Mouse (Mus musculus): Measurements from ENCODE around the gene Tgds.
"Not testable (repeated sequence)": the region's sequence is repeated elsewhere in the genome, so short reads cannot be mapped to it uniquely, and the experiment has no call there.

Gene Tgds

GRCm38 (mm10) chr14:118131931-118132641 is 469 bp downstream of the Tgds start:
- DNase-seq: no peak

DNA sequence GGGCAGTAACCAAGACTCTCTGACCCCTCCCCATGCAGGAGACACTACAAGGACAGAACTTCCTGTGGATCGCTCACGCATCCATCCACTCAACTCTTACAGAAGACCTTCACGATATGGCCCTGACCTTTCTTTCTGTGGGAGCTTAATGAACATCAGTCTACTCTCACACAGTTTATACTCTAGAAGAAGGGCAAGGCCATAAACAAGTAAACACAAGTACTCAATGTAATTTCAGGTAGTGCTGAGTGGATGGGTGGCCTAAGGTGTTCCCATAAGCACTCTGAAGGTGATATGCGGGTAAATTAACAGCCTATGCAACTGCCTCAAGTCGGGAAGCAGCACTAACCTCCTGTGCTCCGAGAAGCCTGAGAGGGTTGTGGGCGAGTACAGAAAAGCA is 1.1 kb downstream of the Tgds start:
- no peak for DNase-seq

DNA sequence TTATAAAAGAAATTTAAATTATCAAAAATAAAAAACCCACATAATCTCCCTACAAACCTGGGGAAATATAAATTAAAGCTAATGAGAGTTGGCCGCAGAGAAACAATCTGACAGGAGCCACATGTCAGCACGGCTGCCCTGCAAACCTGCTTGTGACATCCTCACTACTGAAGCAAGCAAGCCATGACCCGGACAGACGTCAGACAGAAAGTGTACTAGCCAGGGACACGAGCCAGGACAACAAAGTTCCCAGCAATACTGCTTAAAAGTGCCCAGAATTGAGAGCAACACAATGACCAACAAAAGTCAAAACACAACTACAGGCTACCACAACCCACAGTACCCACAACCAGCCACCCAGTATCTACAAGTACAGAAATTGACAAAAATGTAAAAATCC is 6.3 kb downstream of the Tgds start:
- no peak for DNase-seq

GRCm38 (mm10) chr14:118124771-118125170 is 7.8 kb downstream of the Tgds start:
- DNase-seq: no peak

- DNase-seq: no peak
Measured at GRCm38 (mm10) chr14:118124129-118124528, 8.4 kb downstream of the Tgds start.

DNA sequence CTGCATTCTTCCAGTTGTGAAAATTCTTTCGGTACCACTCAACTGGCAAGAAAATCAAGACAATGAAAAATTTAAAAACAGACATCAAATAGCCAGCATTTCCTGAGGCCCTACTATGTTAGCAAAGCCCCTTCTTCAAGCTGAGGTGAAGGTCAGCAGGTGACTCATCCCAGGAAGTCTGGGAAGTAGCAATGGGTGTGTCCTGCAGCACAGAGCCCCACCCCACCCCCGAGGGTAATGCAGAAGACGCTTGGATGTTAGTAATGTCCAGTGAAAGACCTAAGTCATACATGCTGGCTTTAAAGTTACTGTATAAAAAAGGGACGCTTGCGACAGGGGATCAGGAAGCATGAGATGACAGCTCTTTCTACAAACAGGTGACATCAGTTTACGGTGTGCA is 19.4 kb downstream of the Tgds start:
- DNase-seq: no peak

DNA sequence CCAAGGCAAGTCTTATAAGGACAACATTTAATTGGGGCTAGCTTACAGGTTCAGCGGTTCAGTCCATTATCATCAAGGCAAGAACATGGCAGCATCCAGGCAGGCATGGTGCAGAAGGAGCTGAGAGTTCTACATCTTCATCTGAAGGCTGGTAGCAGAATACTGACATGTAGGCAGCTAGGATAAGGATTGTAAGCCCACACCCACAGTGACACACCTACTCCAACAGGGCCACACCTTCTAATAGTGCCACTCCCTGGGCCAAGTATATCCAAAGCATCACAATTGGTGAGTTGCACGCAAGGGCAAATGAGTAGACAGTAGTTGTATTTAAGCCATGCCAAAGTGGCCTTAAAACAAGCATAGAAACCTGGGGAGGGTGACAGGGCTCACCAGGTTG is 25.1 kb downstream of the Tgds start:
- not testable (repeated sequence) for DNase-seq

DNA sequence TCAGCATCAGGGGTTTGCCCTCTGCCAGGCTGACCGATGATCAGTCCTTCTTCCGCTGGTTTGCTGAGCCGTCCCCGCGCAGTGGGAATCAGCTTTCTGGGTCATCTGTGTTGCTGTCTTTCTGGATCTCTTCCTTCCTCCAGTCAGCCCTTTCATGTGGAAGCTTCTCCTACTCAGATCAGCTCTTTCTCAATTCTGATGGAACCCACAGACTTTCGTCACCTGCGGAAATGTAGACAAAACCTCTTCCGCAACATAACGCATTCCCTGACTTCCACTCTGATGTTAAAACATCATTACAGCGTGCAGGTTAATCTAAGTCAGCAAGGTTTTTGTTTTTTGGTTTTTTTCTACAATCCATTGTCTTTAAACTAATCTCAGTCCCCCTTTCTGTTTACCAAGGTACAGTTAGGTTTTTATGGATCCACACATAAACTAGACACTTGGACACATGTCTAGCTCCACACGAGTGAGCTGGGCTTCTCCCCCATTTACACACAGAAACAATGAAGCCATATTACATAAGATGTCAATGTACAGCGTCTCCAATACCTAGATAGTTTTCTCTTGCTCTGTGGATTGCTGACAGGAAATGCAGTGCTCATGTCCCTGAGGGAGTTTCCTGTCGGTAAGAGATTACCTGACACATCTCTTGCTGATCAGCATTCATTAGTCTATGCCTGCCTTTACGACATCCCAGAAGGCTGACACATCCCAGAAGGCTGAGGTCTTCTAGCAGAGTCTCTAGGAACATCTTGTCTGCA is 31.1 kb downstream of the Tgds start:
- DNase-seq: no peak

DNA sequence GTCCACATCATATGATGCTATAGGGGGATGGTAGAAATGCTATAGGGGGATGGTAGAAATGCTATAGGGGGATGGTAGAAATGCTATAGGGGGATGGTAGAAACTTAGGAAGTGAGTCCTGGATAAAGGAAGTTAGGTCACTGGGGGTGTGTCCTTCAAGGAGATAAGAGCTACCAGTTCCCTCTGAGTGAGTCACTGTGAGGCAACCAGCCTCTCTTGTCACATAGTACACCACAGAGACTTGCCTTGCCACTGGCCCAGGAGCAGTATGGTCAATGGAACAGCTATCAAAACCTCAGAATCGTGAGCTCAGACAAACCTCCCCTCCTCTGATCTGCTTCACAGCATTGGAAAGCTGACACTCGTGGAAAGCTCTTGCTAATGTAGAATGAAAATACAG is 34.3 kb downstream of the Tgds start:
- no peak for DNase-seq

DNA sequence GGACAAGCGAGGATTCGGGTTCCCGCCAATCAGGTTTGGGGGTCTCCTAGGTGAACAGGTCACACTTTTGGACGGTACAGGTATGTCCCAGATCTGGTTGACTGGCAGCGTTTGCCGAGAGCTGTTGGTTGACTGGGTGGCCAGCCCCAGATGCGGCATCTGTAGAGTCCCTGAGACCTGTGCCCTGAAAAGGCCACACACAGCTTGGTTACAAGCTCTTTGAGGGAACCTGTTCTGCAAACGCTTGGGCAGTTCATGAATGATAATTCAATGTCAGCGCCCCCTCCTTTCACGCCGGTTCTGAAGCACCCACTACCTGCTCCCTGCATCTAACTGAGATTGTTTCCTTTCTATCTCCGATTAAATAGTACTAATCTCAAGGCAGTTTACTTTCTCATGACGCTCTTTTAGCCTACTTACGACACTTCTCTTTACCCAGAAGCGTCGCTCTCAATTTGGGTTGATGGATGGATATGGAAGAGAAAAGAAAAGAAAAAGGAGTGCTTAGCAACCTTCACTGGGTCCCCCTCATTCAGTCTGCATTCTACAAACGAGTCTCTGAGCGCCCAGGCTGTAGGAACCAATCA is 42.7 kb downstream of the Tgds start:
- no peak for DNase-seq

- peak; percentile 90 to 93 for DNase-seq
Measured at GRCm38 (mm10) chr14:118089215-118089805, 43.2 kb downstream of the Tgds start.

GRCm38 (mm10) chr14:118088437-118089207 is 43.9 kb downstream of the Tgds start:
- peak; percentile 58 to 65 for DNase-seq

GRCm38 (mm10) chr14:118086271-118087035 is 46.1 kb downstream of the Tgds start:
- no peak for DNase-seq

DNA sequence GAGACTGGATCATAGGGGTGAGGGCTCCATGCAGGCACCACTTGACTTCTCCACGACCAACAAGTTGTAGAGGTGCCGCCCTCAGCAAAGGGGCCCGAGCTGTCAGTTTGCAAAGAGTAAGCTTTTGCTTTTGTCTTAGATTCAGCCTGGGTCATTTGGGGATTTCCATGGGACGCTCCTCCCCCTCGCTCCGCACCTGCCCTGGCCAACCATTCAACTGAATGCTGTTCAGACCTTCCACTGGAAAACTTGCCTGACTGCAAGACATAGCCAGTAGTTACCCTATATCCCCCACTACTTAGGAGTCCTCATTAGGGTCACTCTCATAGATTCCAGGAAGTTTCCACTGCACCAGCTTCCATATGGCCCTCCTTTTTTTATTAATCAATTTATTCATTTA is 48.7 kb downstream of the Tgds start:
- no peak for DNase-seq

- DNase-seq: no peak
Measured at GRCm38 (mm10) chr14:118080606-118081005, 51.9 kb downstream of the Tgds start.

DNA sequence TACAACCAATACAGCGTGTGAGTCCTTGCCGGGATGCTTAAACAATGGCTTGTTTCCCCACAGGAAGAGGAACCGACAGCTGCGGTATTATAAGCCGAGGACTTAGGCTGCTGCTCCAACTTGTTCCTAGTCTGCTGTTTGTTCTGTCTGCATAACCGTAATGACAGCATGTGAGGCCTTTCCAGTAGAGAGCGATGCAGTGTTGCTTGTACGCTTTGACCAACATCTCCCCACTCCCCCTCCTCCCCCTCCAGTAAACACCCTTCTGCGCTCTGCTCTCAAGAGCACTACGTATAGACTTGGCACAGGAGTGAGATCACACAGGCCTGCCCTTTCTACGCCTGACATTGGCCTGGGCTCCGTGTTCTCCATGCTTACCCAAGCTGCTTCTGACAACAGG is 62.5 kb downstream of the Tgds start:
- no peak for DNase-seq

GRCm38 (mm10) chr14:118069439-118070079 is 63.0 kb downstream of the Tgds start:
- no peak for DNase-seq

Measured in lung, adult 18-20 months (tissue).